Mouse (Mus musculus) limb, embryonic 14.5 days (tissue): Measurements from ENCODE around the gene Cyp4v3. TPM values are rescaled to one million over a fixed set of nuclear protein-coding genes. Genes with fewer than 3 reads are reported as not detected.

Experiments
- ATAC-seq: fragments of 200-750 bp; cut with Nextera tagmentation; 2 replicates; pipeline ENCODE4 v1.8.0; 2017; ENCODE audit warnings: low read depth, moderate number of reproducible peaks, moderate TSS enrichment; ENCODE audit not compliant: low FRiP score
- DNase-seq: peaks from one replicate; pipeline ENCODE4 v3.0.0-alpha.2; 2015; ENCODE audit warnings: low spot score
- H3K27ac ChIP-seq: fragments of 300-500 bp; sonication (generic); replicated peaks from 2 replicates; pipeline ENCODE4 v1.5.1; 2014; ENCODE audit warnings: low read depth, mild to moderate bottlenecking, low read length, moderate library complexity, mixed read lengths
- H3K27me3 ChIP-seq: fragments of 300-500 bp; sonication (generic); 2 replicates; pipeline ENCODE4 v1.6.1; 2014; ENCODE audit warnings: low read length, mixed read lengths; ENCODE audit not compliant: control insufficient read depth, insufficient read depth
- H3K36me3 ChIP-seq: fragments of 300-500 bp; sonication (generic); 2 replicates; pipeline ENCODE4 v1.6.1; 2014; ENCODE audit warnings: mild to moderate bottlenecking, low read length, moderate library complexity, mixed read lengths; ENCODE audit not compliant: control insufficient read depth, insufficient read depth
- H3K4me1 ChIP-seq: fragments of 300-500 bp; sonication (generic); 2 replicates; pipeline ENCODE4 v1.6.1; 2014; ENCODE audit warnings: antibody characterized with exemption, low read length, mixed read lengths; ENCODE audit not compliant: control insufficient read depth, insufficient read depth
- H3K4me2 ChIP-seq: fragments of 300-500 bp; sonication (generic); replicated peaks from 2 replicates; pipeline ENCODE4 v1.6.1; 2014; ENCODE audit warnings: low read depth, mild to moderate bottlenecking, low read length, moderate library complexity; ENCODE audit not compliant: severe bottlenecking
- H3K4me3 ChIP-seq: fragments of 300-500 bp; sonication (generic); replicated peaks from 2 replicates; pipeline ENCODE4 v1.5.1; 2014; ENCODE audit warnings: low read length
- H3K9ac ChIP-seq: fragments of 300-500 bp; sonication (generic); 2 replicates; pipeline ENCODE4 v1.6.1; 2014; ENCODE audit warnings: mild to moderate bottlenecking, low read depth, low read length, moderate library complexity; ENCODE audit not compliant: severe bottlenecking
- H3K9me3 ChIP-seq: fragments of 300-500 bp; sonication (generic); 2 replicates; pipeline ENCODE4 v1.6.1; 2016; ENCODE audit warnings: low read length; ENCODE audit not compliant: control insufficient read depth
- POLR2A ChIP-seq: fragments of 200-500 bp; IDR thresholded peaks from 2 replicates; pipeline ENCODE4 v1.8.0; 2012; ENCODE audit warnings: inconsistent platforms, mild to moderate bottlenecking, moderate library complexity, borderline replicate concordance; ENCODE audit not compliant: insufficient read depth, insufficient read length; ENCODE audit errors: extremely low read depth
- WGBS: fragments of 180-500 bp; shearing (Covaris S2); extraction: QIAGEN DNeasy Blood & Tissue Kit; methylation state at CpG from one replicate; pipeline ENCODE4 v1.1.7; 2014; 5-methylcytosine and 5-hydroxymethylcytosine counted together
- polyA plus RNA-seq, 2 experiments: library from polyadenylated mRNA; depleted of rRNA in 1 of 2; stranded (reverse) in 1 of 2; unstranded in 1 of 2; fragments of >200 nt; fragmentation: Nextera tagmentation in 1 of 2; extraction: Ambion mirVana in 1 of 2; gene quantifications; 2 replicates each; pipeline versions ENCODE4 v1.2.1 to v1.2.3; 2012 to 2014

Gene Cyp4v3
- polyA plus RNA-seq, 2 experiments = 0.98 to 1.4 TPM

DNA sequence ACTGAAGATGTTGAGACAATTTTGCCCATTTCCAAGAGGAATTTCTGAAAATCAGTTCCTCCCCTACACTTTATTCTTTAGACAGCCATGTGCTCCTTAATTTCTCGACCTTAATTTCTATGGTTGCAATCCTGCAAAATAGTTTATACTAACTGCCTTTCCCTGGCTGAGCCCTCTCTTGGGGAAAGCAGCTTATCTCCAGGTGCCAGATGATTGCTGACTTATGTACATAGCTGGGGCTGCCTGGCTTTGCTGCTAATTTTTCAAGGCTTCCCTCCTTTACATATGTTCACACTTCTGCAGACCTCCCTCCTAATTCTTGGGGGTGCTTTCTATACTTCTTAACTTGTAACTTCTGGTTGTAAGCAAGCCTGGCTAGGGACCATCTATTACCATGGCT lies 12.1 kb downstream of the Cyp4v3 start:
- WGBS = 50% methylated on average over 1 of the region's 1 CpGs
- no peak for TF ChIP-seq POLR2A
- ATAC-seq = no peak

DNA sequence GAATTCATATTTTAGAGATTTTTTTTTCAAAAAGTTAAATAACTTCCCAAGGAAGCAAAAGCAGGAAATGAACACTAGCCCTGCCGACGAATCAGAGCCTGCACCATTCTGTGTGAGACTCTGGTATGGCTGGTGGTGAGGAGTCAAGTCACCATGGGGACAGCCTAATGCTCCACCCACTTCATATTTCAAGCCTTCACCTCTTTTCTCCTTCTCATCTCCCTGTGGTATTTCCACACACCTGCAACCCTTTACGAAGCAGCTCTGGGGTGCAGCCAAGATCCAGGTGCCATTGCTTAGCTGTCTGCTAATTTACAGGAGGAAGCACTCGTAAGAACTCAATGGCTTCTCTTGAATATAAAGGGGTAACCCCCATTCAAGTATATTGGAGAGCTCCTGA lies 22.0 kb downstream of the Cyp4v3 start:
- TF ChIP-seq POLR2A = no peak
- Histone ChIP-seq H3K36me3 (no peaks in the 10 kb centered on the region), H3K9me3 (no peaks in the 10 kb centered on the region), H3K27me3 (no peaks in the 10 kb centered on the region), H3K27ac (no peak overlapping the region), H3K9ac (no peak overlapping the region), H3K4me3 (no peak overlapping the region), H3K4me1 (no peaks in the 10 kb centered on the region), H3K4me2 (no peak overlapping the region)
- 66% methylated on average over 4 of the region's 4 CpGs for WGBS
- ATAC-seq (0 out of 2 replicates have a peak, but pooled peaks have one; percentile 19), DNase-seq (no peak)

More for the DNA sequence above, 12.1 kb downstream of the Cyp4v3 start:
- Histone ChIP-seq H3K4me2 (no peak overlapping the region), H3K4me3 (no peak overlapping the region), H3K36me3 (no peaks in the 10 kb centered on the region), H3K9ac (no peak overlapping the region), H3K27me3 (no peaks in the 10 kb centered on the region), H3K9me3 (no peaks in the 10 kb centered on the region), H3K27ac (no peak overlapping the region), H3K4me1 (no peaks in the 10 kb centered on the region)
- no peak for DNase-seq

DNA sequence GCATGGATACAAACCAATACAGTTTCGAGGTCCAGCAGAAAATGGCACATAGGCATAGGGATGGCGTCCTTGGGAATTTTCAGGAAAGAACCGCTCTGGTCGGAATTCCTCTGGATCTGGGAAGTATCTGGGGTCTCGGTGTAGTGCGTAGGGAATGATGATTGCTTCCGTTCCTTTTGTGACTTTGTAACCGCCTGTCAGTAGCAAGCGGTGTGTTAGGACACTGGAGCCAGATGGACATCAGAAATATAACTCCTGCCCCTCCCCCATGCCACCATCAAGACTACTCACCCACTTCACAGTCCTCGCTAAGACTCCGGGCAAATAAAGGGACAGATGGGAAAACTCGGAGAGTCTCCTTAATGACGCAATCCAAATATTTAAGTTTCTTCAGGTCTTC lies 24.6 kb downstream of the Cyp4v3 start, which contains the start of gene Gm45753:
TSS of gene Gm45753 (minus strand) at position 101 of the 400 bp plus-strand sequence.
- Histone ChIP-seq H3K4me3 (no peak within 1 kb of the TSS), H3K27me3 (no peaks in the 10 kb centered on the region), H3K4me2 (no peak within 1 kb of the TSS), H3K9ac (no peak within 1 kb of the TSS), H3K9me3 (no peaks in the 10 kb centered on the region), H3K36me3 (no peaks in the 10 kb centered on the region), H3K4me1 (no peaks in the 10 kb centered on the region), H3K27ac (no peak within 1 kb of the TSS)
- WGBS = 92% methylated on average over 13 of the region's 13 CpGs
- DNase-seq = no peak
- no peak for ATAC-seq
- TF ChIP-seq POLR2A = no peak

DNA sequence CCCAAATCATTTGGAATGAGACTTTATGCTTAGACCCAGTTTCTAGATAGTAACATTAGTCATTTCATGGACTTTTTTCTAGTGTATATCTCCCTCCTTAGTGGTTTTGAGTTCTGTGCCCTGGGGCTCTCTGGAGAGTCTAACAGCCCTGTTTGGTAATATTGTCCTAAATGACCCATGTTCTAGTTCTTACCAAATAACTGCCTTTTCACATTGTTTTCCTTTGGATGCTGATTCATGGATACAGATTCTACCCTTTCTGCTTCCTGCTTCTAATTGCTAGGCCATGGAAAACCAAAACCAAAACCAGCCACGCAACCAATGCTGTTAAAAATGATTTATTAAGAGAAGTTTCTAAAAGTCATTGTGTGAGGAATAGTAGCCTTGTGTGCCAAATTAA lies 27.5 kb downstream of the Cyp4v3 start:
- H3K27me3 ChIP-seq = no peaks in the 10 kb centered on the region
- no peak overlapping the region for H3K27ac ChIP-seq
- H3K9me3 ChIP-seq = no peaks in the 10 kb centered on the region
- H3K4me1 ChIP-seq = no peaks in the 10 kb centered on the region
- DNase-seq (no peak), ATAC-seq (no peak)
- WGBS = 58% methylated on average over 1 of the region's 1 CpGs
- H3K4me3 ChIP-seq = no peak overlapping the region
- H3K4me2 ChIP-seq = no peak overlapping the region
- TF ChIP-seq POLR2A = no peak
- H3K36me3 ChIP-seq = no peaks in the 10 kb centered on the region
- no peak overlapping the region for H3K9ac ChIP-seq

GRCm38 (mm10) chr8:45304354-45304753 lies 28.7 kb downstream of the Cyp4v3 start:
- ATAC-seq (no peak), DNase-seq (no peak)
- Histone ChIP-seq H3K27me3 (no peaks in the 10 kb centered on the region), H3K36me3 (no peaks in the 10 kb centered on the region), H3K9ac (no peak overlapping the region), H3K4me2 (no peak overlapping the region), H3K27ac (no peak overlapping the region), H3K9me3 (no peaks in the 10 kb centered on the region), H3K4me3 (no peak overlapping the region), H3K4me1 (no peaks in the 10 kb centered on the region)
- TF ChIP-seq POLR2A = no peak
- 88% methylated on average over 3 of the region's 3 CpGs for WGBS

DNA sequence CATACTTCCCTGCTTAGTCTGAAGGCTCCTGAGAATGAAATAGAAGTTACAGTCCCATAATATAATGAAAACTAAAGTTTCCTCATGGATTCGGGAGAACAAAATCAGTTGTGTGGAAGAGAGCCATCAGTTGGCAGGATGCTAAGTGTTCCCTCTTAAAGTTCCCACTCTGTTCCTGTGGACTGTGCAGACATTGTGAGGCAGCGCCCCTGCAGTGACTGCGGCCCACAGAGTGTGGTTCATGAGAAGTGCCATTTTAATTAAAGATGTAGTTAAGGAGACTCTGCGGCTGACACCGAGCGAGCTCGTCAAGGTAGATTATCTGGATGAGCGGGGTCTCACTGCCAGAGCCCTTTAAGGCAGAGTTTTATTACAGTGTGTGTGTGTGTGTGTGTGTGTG lies 30.6 kb downstream of the Cyp4v3 start:
- no peaks in the 10 kb centered on the region for H3K9me3 ChIP-seq
- peak; percentile 34 for DNase-seq
- WGBS = 34% methylated on average over 8 of the region's 8 CpGs
- H3K36me3 ChIP-seq = no peaks in the 10 kb centered on the region
- no peaks in the 10 kb centered on the region for H3K27me3 ChIP-seq
- peak; percentile 44; the same call in 1 of the 2 replicates for ATAC-seq
- H3K4me2 ChIP-seq = no peak overlapping the region
- H3K9ac ChIP-seq = no peak overlapping the region
- no peaks in the 10 kb centered on the region for H3K4me1 ChIP-seq
- H3K27ac ChIP-seq = no peak overlapping the region
- TF ChIP-seq POLR2A = no peak
- H3K4me3 ChIP-seq = no peak overlapping the region
